Mouse (Mus musculus): ENCODE measurements around the gene Mmp1b.
"Not testable (repeated sequence)": the region's sequence is repeated elsewhere in the genome, so short reads cannot be mapped to it uniquely, and the experiment has no call there.

The Mmp1b gene

DNA sequence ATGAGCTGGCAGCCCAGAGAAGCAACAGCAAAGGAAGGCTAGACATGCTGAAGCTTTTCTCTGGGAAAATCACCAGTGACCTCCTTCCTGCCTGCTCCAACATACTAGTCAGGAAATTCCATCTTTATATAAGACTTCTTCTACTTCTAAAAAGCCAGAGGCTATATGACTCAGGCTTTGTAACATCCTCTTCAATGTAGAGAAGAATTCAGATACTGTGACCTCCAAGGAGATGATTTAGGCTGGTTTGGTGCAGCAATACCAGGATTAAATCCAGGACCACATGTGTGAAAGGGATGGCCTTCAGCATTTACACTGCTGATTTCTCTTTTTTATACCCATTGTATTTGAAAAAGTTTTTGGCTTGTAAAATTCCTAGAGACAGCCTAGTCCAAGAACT lies at the start of gene Mmp1b:
Gene Mmp1b (minus strand): TSS at position 101 of the 400 bp plus-strand sequence.
- no peak for DNase-seq (ENCODE audit: extremely low read depth, low read depth, low spot score)

DNA sequence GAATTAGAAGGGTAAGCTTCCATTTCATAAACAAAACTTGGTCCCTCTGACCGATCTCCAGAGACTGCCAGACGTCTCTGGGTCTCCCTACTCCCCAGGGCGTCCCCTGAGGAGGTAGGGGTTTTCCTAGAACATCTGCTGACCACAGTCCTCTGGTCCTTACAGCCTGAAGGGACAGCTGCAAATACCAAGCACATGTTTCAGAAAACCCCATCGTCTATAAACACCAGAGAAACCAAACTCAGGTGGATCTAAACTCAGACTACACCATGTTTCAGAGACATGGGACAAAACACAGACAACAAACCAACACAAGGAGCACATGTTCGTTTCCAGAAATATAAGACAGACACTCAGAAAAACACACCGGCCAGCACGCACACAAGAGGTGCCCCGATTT lies 8.7 kb upstream of the Mmp1b start:
- not testable (repeated sequence) for DNase-seq (ENCODE audit: extremely low read depth, low read depth, low spot score)

DNA sequence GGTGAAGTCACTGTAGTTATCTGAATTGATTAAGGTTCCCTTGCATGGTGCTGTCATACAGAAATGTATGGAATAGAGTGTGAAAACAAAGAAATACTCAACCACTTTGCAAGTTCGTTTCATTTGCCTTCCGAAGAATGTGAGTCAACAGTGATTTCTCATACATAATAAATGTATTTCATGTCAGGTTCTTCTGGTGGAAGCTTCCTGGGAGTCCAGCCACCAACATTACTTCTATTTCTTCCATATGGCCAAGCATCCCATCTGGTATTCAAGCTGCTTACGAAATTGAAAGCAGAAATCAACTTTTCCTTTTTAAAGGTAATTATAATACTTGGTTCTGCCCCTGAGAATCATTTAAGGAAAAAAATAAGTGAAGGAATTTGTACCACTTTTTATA lies 33.3 kb downstream of the Mmp1b start:
- DNase-seq (ENCODE audit: extremely low read depth, low read depth, low spot score), result no peak

DNA sequence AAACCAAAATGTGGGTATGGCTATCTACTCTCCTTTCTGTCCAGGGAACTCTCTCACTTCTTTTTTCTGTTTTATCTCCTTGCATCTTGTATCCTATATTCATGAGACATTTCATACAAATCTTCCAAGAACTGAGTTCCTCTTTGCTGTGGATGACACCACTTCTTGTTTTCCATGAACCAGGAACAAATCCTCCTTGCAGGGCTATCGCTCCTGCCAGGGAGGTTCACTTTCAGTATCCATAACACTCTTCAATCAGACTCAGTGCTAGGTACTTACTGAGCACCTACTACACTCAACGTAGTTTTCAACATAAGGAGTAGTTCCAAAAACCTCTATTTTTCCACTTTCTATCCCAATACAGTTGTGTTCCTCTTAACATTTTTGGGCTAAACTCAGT lies 42.3 kb downstream of the Mmp1b start:
- DNase-seq (ENCODE audit: extremely low read depth, low read depth, low spot score), result no peak

DNA sequence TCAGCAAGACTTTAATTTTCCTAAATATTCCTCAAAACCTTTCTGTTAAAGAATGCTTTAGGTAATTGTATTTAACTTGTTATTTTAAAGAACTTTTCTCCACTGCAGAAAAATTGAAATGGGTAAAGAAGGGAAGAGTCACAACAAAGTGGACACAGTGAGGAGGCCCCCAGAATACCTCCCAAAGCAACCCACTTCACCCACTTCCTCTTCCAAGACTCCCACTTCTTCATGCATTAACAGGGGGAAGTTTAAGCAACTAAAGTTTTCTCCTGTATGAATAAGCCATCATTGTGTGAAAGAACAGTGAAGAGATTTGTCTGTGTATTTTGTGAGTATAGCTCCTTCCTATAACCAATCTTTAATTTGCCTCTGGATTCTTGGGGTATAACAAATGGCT lies 43.7 kb downstream of the Mmp1b start, which contains the start of gene Mmp12:
Gene Mmp12 (plus strand): TSS at position 275 of the 400 bp plus-strand sequence.
- no peak for DNase-seq (ENCODE audit: extremely low read depth, low read depth, low spot score)

DNA sequence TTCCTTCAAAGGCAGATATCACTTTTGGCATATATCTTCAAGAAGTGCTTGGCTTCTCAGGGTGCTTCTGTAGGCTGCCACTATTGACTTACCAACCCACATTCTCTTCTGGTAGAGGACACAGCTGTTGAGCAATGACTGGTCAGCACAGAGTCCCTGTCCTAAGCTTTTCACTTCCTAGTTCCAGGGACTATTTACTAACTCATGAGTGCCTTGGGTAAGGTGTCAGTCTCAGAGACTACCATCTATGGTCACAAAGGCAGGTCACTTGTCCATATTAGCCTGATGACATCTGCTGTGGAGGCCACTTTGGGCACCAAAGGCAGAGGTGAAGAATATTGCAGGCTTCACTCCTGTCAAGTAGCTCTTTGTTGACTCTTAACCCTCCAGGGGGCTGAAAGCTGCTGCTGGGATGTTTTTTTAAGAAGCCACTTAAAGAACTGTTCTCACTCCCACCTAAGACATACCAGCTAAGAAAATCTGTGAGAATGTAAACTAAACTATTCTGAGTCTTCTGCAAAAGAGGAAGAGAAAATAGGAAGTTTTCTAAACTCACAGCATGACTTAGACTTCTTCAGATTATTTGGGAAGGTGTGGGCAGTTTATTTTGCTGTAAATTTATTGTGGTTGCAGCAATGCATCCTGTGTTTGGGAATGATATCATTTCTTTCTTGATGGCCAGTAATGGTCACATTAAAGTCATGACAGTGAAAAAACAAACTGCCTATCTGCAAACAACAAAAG lies 50.9 kb downstream of the Mmp1b start:
- no peak for DNase-seq (ENCODE audit: extremely low read depth, low read depth, low spot score)

DNA sequence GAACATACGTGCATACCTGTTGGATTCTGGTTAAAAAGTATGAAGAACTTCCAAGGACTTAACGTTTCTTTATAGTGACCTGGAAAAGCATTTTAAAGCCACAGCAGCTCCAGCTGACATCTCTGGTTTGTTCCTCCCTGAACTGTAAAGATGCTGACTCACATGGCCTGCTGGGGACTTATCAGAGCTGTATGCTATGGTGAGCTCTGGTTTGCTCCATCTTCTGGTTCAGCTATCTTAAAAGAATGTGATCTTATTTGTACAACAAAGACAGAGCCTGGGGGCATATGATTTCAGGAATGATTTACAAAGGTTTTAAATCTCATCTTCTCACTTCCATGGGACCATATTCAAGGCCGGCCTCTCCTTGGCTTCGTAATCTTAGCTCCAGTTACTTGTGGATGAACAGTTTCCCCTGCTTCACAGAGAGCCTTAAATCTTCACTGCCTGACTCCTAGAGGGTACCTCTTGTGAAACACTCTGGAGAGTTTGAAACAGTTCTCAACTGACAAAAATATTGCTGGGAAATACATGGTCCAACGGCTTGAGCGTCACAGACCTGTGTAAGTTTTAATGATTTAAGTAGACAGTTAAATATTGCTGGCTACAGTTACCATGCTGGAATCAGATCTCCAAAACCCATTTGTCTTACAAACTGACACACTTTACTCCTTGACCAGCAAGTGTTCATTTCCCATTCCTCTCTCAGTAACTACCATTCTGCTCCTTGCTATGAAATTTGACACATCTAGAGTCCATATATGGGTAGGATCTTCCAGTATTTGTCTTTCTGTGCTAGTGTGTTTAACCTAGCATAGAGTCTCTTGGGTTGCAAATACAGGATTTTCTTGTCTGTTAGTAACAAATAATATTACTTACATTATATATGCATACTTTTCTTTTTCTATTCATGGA lies 51.8 kb downstream of the Mmp1b start:
- no peak for DNase-seq (ENCODE audit: extremely low read depth, low read depth, low spot score)

DNA sequence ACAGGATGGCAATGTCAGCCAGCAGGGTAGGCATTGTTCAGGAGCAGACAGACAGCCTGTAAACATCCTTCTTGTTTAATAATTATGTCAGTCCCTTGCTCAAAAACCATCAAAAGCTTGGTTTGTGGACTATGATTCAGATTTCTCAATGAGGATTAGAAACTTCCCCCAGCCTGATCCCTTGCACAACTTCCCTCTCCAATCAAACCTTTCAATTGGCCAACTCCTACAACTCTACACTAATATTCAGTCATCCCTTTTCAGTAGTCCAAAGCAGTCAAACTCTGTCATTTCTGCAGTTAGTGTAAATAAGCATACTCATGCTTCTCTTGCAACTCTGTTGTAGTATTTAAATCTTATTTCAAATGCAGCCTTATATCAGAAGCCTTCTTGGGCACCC lies 56.0 kb downstream of the Mmp1b start:
- DNase-seq (ENCODE audit: extremely low read depth, low read depth, low spot score), result no peak

All from fat pad, adult 2 months (tissue).